8 mouse cellular contexts compared by ENCODE assay signal in the genomic region with DNA sequence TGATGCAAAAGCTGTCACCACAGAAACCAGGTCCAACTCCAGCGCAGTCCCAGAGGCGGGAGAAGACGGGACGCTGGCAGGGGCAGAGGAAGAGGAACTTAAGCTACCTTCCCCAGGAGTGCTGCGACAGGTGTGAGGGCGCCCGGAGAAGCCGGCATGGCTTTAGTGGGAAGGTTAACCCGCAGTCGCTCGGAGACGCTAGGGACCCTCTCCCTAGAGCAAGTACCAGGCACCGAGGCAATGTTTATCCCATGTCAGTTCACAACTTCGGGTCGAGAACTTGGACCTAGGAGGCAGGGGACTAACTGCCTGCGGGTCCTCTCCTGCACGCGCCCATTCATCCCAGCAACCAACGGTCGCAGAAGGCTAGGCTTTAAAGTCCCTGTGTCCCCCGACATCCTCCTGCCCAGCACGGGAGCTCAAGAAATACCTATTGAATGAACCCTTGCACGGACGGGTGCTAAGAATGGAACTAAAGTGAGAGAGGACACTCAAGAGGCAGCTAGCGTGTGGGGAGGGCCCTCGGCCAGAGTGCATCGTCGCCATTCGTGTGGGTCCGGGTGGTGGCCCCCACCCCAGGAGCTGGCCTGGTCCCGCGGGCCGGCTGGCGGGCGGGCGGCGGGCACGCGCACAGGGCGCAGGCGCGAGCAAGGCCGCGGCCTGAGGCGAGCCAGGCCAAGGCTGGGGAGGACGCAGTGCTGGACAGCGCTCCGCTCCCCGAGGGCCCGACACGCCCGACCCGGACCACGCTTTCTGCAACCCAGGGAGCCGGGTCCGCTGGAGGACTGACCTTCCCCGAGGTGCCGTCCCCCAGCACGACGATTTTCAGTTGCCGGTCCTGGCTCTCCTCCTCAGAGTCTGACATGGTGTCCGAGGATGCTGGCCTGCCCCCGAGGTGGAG. TPM values are rescaled to one million over a fixed set of nuclear protein-coding genes. Genes with fewer than 3 reads are reported as not detected.
A peak's percentile ranks its signal among the peaks of the same experiment; 100 is the strongest.
DNase-seq lines count a peak whose midpoint lies in the region; ATAC-seq and TF ChIP-seq lines count a peak whose summit lies in the region.

No protein-coding gene starts in this region.

- ATAC-seq in forebrain, embryonic 11.5 days (replicated peaks; ENCODE audit: low FRiP score), result peak; percentile 89
- ATAC-seq in liver, embryonic 15.5 days (ENCODE audit: insufficient read depth), result peak; percentile 86
- peak; percentile 90 for ATAC-seq in neural tube, embryonic 13.5 days (ENCODE audit: low read depth)

- H3K36me3 ChIP-seq in ES-E14 (ENCODE audit: control insufficient read depth, insufficient read depth, low read length, poor library complexity, severe bottlenecking), result no peaks in the 10 kb centered on the region
- no peaks in the 10 kb centered on the region for H3K36me3 ChIP-seq in forebrain, embryonic 11.5 days (ENCODE audit: control insufficient read depth, insufficient read depth, low read length)
- H3K36me3 ChIP-seq in liver, embryonic 15.5 days (replicated peaks), result no peaks in the 10 kb centered on the region
- H3K36me3 ChIP-seq in neural tube, embryonic 13.5 days, result no peaks in the 10 kb centered on the region
- H3K36me3 ChIP-seq in thymus, adult 2 months (ENCODE audit: control insufficient read depth, insufficient read depth, low read length), result no peaks in the 10 kb centered on the region

- peak; percentile 35 for DNase-seq in ES-E14 (ENCODE audit: low read depth, low spot score)
- DNase-seq in forebrain, embryonic 11.5 days (ENCODE audit: low spot score), result peak; percentile 80
- DNase-seq in heart, postnatal 10 days, result peak; percentile 29 to 44
- peak; percentile 32 for DNase-seq in layer of hippocampus, adult 11-12 months (ENCODE audit: low spot score)
- DNase-seq in thymus, adult 2 months, result no peak

- H3K4me2 ChIP-seq in forebrain, embryonic 11.5 days (ENCODE audit: low read depth, low read length, severe bottlenecking), result peak overlapping the region; percentile 94
- H3K4me2 ChIP-seq in liver, embryonic 15.5 days, result peak overlapping the region; percentile 94
- peak overlapping the region; percentile 99 for H3K4me2 ChIP-seq in neural tube, embryonic 13.5 days

- TF ChIP-seq POLR2A in thymus, adult 2 months (IDR thresholded peaks at IDR 0.05; ENCODE audit: control insufficient read depth, extremely low read depth, insufficient read depth, low read length, poor library complexity), result no peak

- intact Hi-C loops in heart, postnatal 10 days (cut with DNase I), result loop anchor here (5.0 kb wide), 2 partner anchors 60 to 135 kb away; a partner anchor contains a TSS

- peak overlapping the region; percentile 68 to 74 for H3K4me3 ChIP-seq in ES-E14 (ENCODE audit: insufficient read depth in 1 of 2, low read depth in 1 of 2, low read length in 2 of 2, poor library complexity in 1 of 2, severe bottlenecking in 1 of 2)
- H3K4me3 ChIP-seq in brown adipose tissue, adult 24 weeks (ENCODE audit: insufficient read depth, low read depth, low read length), result peak overlapping the region; percentile 95
- peak overlapping the region; percentile 90 for H3K4me3 ChIP-seq in forebrain, embryonic 11.5 days (ENCODE audit: low read depth, low read length)
- H3K4me3 ChIP-seq in liver, embryonic 15.5 days (replicated peaks), result peak overlapping the region; percentile 96
- peak overlapping the region; percentile 82 for H3K4me3 ChIP-seq in neural tube, embryonic 13.5 days
- peak overlapping the region; percentile 76 for H3K4me3 ChIP-seq in thymus, adult 2 months (ENCODE audit: control insufficient read depth, insufficient read depth, low read length)

- no peak for TF ChIP-seq CTCF in thymus, adult 2 months (IDR thresholded peaks at IDR 0.05; ENCODE audit: borderline replicate concordance, control insufficient read depth, extremely low read depth, insufficient read depth, low read length, poor library complexity)

- H3K4me1 ChIP-seq in ES-E14 (ENCODE audit: control insufficient read depth in 2 of 2, insufficient read depth in 2 of 2, low read length in 2 of 2, poor library complexity in 1 of 2), result peaks cover 0 to 3% of the 10 kb centered on the region in 2 experiments; a peak in 2 of 4 replicates
- H3K4me1 ChIP-seq in brown adipose tissue, adult 24 weeks (ENCODE audit: control insufficient read depth, insufficient read depth, insufficient read length, low read length), result no peaks in the 10 kb centered on the region
- peaks cover 2% of the 10 kb centered on the region; the same call in 1 of the 2 replicates for H3K4me1 ChIP-seq in forebrain, embryonic 11.5 days (replicated peaks; ENCODE audit: control insufficient read depth, insufficient read depth, low read length)
- peaks cover 11% of the 10 kb centered on the region for H3K4me1 ChIP-seq in liver, embryonic 15.5 days (replicated peaks)
- peaks cover 23% of the 10 kb centered on the region for H3K4me1 ChIP-seq in neural tube, embryonic 13.5 days (replicated peaks)
- peaks cover 11% of the 10 kb centered on the region for H3K4me1 ChIP-seq in thymus, adult 2 months (replicated peaks; ENCODE audit: control insufficient read depth, insufficient read depth, low read length)

- H3K9ac ChIP-seq in ES-E14 (ENCODE audit: insufficient read depth, low read depth, low read length, poor library complexity, severe bottlenecking), result peak overlapping the region; percentile 56
- H3K9ac ChIP-seq in forebrain, embryonic 11.5 days (ENCODE audit: low read length), result peak overlapping the region; percentile 95
- peak overlapping the region; percentile 85 for H3K9ac ChIP-seq in liver, embryonic 15.5 days
- H3K9ac ChIP-seq in neural tube, embryonic 13.5 days, result peak overlapping the region; percentile 90

- H3K27me3 ChIP-seq in forebrain, embryonic 11.5 days (ENCODE audit: control insufficient read depth, insufficient read depth, low read length), result no peaks in the 10 kb centered on the region
- H3K27me3 ChIP-seq in liver, embryonic 15.5 days, result no peaks in the 10 kb centered on the region
- no peaks in the 10 kb centered on the region for H3K27me3 ChIP-seq in neural tube, embryonic 13.5 days
- H3K27me3 ChIP-seq in thymus, adult 2 months (ENCODE audit: control insufficient read depth, insufficient read depth, low read length), result peaks cover 3% of the 10 kb centered on the region; the same call in 1 of the 2 replicates

- H3K9me3 ChIP-seq in ES-E14 (ENCODE audit: control insufficient read depth, insufficient read depth, low read depth, low read length), result no peaks in the 10 kb centered on the region
- H3K9me3 ChIP-seq in forebrain, embryonic 11.5 days (ENCODE audit: control insufficient read depth, low read length), result no peaks in the 10 kb centered on the region
- H3K9me3 ChIP-seq in liver, embryonic 15.5 days (replicated peaks), result no peaks in the 10 kb centered on the region
- H3K9me3 ChIP-seq in neural tube, embryonic 13.5 days, result no peaks in the 10 kb centered on the region

- H3K27ac ChIP-seq in ES-E14 (ENCODE audit: insufficient read depth, low read depth, low read length, poor library complexity, severe bottlenecking), result no peak overlapping the region
- H3K27ac ChIP-seq in brown adipose tissue, adult 24 weeks (replicated peaks; ENCODE audit: low read depth, low read length), result peak overlapping the region; percentile 72
- peak overlapping the region; percentile 77 for H3K27ac ChIP-seq in forebrain, embryonic 11.5 days (ENCODE audit: low read depth, low read length)
- peak overlapping the region; percentile 74 for H3K27ac ChIP-seq in liver, embryonic 15.5 days (replicated peaks)
- H3K27ac ChIP-seq in neural tube, embryonic 13.5 days (replicated peaks), result peak overlapping the region; percentile 91
- no peak overlapping the region for H3K27ac ChIP-seq in thymus, adult 2 months (ENCODE audit: control insufficient read depth, insufficient read depth, low read length)

- in situ Hi-C loops in ES-E14 (cut with MboI; ENCODE audit: low sequenced_read_pairs in 2 of 2, unreplicated experiment in 2 of 2), result loop anchor here in 1 of 2 experiments (25.0 kb wide), 1 partner anchor 105 kb away; no protein-coding TSS in a partner anchor

- WGBS in forebrain, embryonic 11.5 days, result under 1% methylated on average over 58 of the region's 63 CpGs
- 1% methylated on average over 63 of the region's 63 CpGs for WGBS in liver, embryonic 15.5 days (ENCODE audit: insufficient replicate concordance)
- WGBS in neural tube, embryonic 13.5 days, result under 1% methylated on average over 63 of the region's 63 CpGs
- WGBS in thymus, adult 2 months, result under 1% methylated on average over 63 of the region's 63 CpGs

TF ChIP-seq in ES-E14, 5 proteins besides CTCF, POLR2A, EP300 and RAD21:
- TF ChIP-seq CHD2 (IDR thresholded peaks at IDR 0.05; ENCODE audit: low read depth, low read length), result no peak
- no peak for TF ChIP-seq HCFC1 (IDR thresholded peaks at IDR 0.05; ENCODE audit: borderline replicate concordance, insufficient read depth, low read length)
- no peak for TF ChIP-seq ZNF384 (IDR thresholded peaks at IDR 0.05; ENCODE audit: low read depth, low read length)
- no peak for TF ChIP-seq ZC3H11A (IDR thresholded peaks at IDR 0.05; ENCODE audit: borderline replicate concordance, low read depth, low read length)
- TF ChIP-seq MAFK (IDR thresholded peaks at IDR 0.05; ENCODE audit: insufficient read depth, low read depth, low read length), result no peak

RNA-seq across cellular contexts. Expression of a gene that starts 0.6 kb away (rescaled TPM):
- 10.1 and 11.9 TPM in 2 replicates for total RNA-seq in ES-E14 (2012; rRNA removed)
- 51.9 and 53.2 TPM in 2 replicates for polyA plus RNA-seq in brown adipose tissue, adult 24 weeks (2012; ENCODE audit: insufficient read depth, insufficient read length, missing spikeins)
- 95.8 and 98.2 TPM in 2 replicates for polyA plus RNA-seq in forebrain, embryonic 11.5 days (2014; fragmentation: Nextera tagmentation; extraction: Ambion mirVana)
- total RNA-seq in heart, postnatal 10 days (2021), result 10 to 100 TPM; 56.4 to 59.5 TPM
- 17.6 and 18.6 TPM in 2 replicates for polyA plus RNA-seq in liver, embryonic 15.5 days (2015; fragmentation: Nextera tagmentation; extraction: Ambion mirVana)
- 68.3 and 69.3 TPM in 2 replicates for polyA plus RNA-seq in neural tube, embryonic 13.5 days (2015; fragmentation: Nextera tagmentation; extraction: Ambion mirVana)
- polyA plus RNA-seq in thymus, adult 2 months (2012; rRNA removed), result 16.6 and 18.3 TPM in 2 replicates

RNA-seq across cellular contexts. Expression of a gene that starts 56.9 kb away (rescaled TPM):
- total RNA-seq in ES-E14 (2012; rRNA removed), result 0.13 TPM in 1 of 2 replicates, not detected in the other
- not detected in 2 replicates for polyA plus RNA-seq in brown adipose tissue, adult 24 weeks (2012; ENCODE audit: insufficient read depth, insufficient read length, missing spikeins)
- polyA plus RNA-seq in forebrain, embryonic 11.5 days (2014; fragmentation: Nextera tagmentation; extraction: Ambion mirVana), result not detected in 2 replicates
- not detected for total RNA-seq in heart, postnatal 10 days (2021)
- polyA plus RNA-seq in liver, embryonic 15.5 days (2015; fragmentation: Nextera tagmentation; extraction: Ambion mirVana), result not detected in 2 replicates
- polyA plus RNA-seq in neural tube, embryonic 13.5 days (2015; fragmentation: Nextera tagmentation; extraction: Ambion mirVana), result 0.22 and 1.2 TPM in 2 replicates
- polyA plus RNA-seq in thymus, adult 2 months (2012; rRNA removed), result not detected in 2 replicates

Comparison
In these comparisons a context has a peak if more than half of its experiments do, and no peak if none do; other contexts are left out.
1. H3K27ac ChIP-seq: peak in brown adipose tissue, adult 24 weeks (single experiment), forebrain, embryonic 11.5 days (single experiment), liver, embryonic 15.5 days (single experiment) and neural tube, embryonic 13.5 days (single experiment); none in ES-E14 (single experiment) and thymus, adult 2 months (single experiment).
2. Peak in every context shown above with its lines, with median percentiles within 50 percentile points of each other: H3K4me3 ChIP-seq, H3K9ac ChIP-seq, ATAC-seq and H3K4me2 ChIP-seq.